Mouse (Mus musculus): ENCODE measurements around the gene Abcg4. TPM values are rescaled to one million over a fixed set of nuclear protein-coding genes. Genes with fewer than 3 reads are reported as not detected.
A peak's percentile ranks its signal among the peaks of the same experiment; 100 is the strongest.
"Not testable (repeated sequence)": the region's sequence is repeated elsewhere in the genome, so short reads cannot be mapped to it uniquely, and the experiment has no call there.

Gene Abcg4
- 0.09 and 0.12 TPM in 2 replicates for polyA plus RNA-seq (2015; fragmentation: Nextera tagmentation; extraction: Ambion mirVana)

GRCm38 (mm10) chr9:44288076-44288958, at the start of gene Abcg4:
Gene Abcg4, minus strand, starts transcription at chr9:44288615.
- DNase-seq (ENCODE audit: low spot score), result no peak

- DNase-seq (ENCODE audit: low spot score), result no peak
Observed at GRCm38 (mm10) chr9:44337436-44338169, 49.2 kb upstream of the Abcg4 start.

- no peak for DNase-seq (ENCODE audit: low spot score)
Observed at GRCm38 (mm10) chr9:44336964-44337363, 48.5 kb upstream of the Abcg4 start.

GRCm38 (mm10) chr9:44336513-44336912, 48.1 kb upstream of the Abcg4 start:
- DNase-seq (ENCODE audit: low spot score), result not testable (repeated sequence)

- DNase-seq (ENCODE audit: low spot score), result no peak
Observed at GRCm38 (mm10) chr9:44336093-44336406, 47.6 kb upstream of the Abcg4 start.

- peak; percentile 28 for DNase-seq (ENCODE audit: low spot score)
Observed at GRCm38 (mm10) chr9:44335331-44336092, 47.1 kb upstream of the Abcg4 start.

- peak; percentile 99 for DNase-seq (ENCODE audit: low spot score)
Observed at GRCm38 (mm10) chr9:44334396-44335330, 46.2 kb upstream of the Abcg4 start, which contains the start of gene H2afx. Gene H2afx, plus strand, starts transcription at chr9:44334694.

GRCm38 (mm10) chr9:44332918-44333638, 44.7 kb upstream of the Abcg4 start:
- no peak for DNase-seq (ENCODE audit: low spot score)

- DNase-seq (ENCODE audit: low spot score), result no peak
Observed at GRCm38 (mm10) chr9:44330736-44331135, 42.3 kb upstream of the Abcg4 start.

GRCm38 (mm10) chr9:44327926-44328325, 39.5 kb upstream of the Abcg4 start:
- no peak for DNase-seq (ENCODE audit: low spot score)

- no peak for DNase-seq (ENCODE audit: low spot score)
Observed at GRCm38 (mm10) chr9:44327064-44327711, 38.8 kb upstream of the Abcg4 start.

- peak; percentile 81 for DNase-seq (ENCODE audit: low spot score)
Observed at GRCm38 (mm10) chr9:44326371-44327063, 38.1 kb upstream of the Abcg4 start.

- DNase-seq (ENCODE audit: low spot score), result no peak
Observed at GRCm38 (mm10) chr9:44325768-44326370, 37.5 kb upstream of the Abcg4 start, which contains the start of gene Dpagt1. Gene Dpagt1, plus strand, starts transcription at chr9:44326019.

- not testable (repeated sequence) for DNase-seq (ENCODE audit: low spot score)
Observed at GRCm38 (mm10) chr9:44325032-44325767, 36.8 kb upstream of the Abcg4 start.

- no peak for DNase-seq (ENCODE audit: low spot score)
Observed at GRCm38 (mm10) chr9:44324147-44324546, 35.7 kb upstream of the Abcg4 start.

- DNase-seq (ENCODE audit: low spot score), result not testable (repeated sequence)
Observed at GRCm38 (mm10) chr9:44323656-44324055, 35.2 kb upstream of the Abcg4 start.

GRCm38 (mm10) chr9:44320799-44321133, 32.4 kb upstream of the Abcg4 start:
- DNase-seq (ENCODE audit: low spot score), result no peak
